Mouse (Mus musculus): ENCODE results near the gene D430019H16Rik.

DNA sequence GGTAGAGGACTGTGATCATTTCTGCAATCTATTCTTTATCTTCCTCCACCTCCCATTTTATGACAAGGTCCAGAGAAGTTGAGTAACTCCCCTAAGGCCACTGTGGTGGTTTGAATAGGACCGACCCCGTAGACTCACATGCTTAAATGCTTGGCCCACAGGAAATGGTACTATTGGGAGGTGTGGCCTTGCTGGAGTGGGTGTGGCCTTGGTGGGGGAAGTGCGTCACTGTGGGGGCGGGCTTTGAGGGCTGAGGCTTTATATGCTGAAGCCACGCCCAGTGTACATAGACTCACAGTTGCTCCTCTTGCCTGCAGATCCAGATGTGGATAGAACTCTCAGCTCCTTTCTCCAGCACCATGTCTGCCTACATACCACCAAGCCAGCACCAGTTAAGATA lies 57.5 kb downstream of the D430019H16Rik start:
- TF ChIP-seq GATA1 (IDR thresholded peaks at IDR 0.05; ENCODE audit: low read length) (no peak), TAL1 (IDR thresholded peaks at IDR 0.05; ENCODE audit: low read length) (no peak)

Measured in erythroblast, embryonic 14.5 days (primary cell).